Mouse (Mus musculus) fibroblast of lung, adult 2 months (primary cell): ENCODE measurements around the gene Bcas3.
"Not testable (repeated sequence)": the region's sequence is repeated elsewhere in the genome, so short reads cannot be mapped to it uniquely, and the experiment has no call there.

ENCODE experiments used
- DNase-seq: peaks from one replicate; pipeline ENCODE4 v3.0.0-alpha.2; 2011; ENCODE audit warnings: low read depth

Bcas3 gene

DNA sequence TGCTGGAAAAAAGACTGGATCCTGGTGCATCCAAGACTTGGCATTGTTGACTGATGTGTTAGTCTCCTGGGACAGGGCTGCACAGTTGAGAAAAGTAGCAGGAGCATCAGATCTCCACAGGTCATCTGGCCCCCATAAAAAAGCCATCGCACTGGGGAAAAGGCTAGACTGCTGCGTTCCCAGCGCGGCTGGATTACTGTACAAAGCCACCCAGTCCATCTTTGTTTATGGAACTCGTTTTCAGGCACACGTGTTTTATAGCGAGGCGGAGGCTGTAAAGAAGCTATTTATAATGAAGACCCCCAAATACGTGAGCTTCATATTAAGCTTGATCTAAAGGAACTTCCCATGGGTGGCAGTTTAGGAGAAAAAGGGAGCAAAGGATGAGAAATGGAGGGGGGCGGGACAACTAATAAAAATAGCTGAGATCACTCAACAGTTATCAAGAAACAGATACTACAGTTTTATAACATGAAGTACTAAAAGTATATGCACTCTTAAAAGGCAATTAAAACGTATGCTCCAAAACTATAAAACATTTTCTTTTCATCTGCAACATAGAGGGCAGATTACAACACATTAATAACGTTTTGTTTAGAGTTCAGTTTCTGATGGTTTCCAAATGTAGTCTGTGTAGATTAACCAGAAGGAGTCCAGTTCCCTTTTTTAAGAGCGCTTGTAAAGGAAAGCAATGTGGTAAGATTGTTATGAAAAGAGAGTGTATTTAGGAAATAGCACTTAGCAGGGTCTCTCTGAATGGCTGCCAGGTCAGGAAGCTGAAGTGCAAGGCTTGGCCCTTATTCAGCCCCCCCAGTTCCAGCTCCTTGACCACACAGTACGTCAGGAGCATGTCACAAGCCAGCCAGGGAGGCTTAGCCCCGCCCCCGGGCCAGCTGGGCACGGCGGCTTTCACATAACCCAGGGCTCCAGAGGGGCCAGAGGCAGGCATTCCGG, 360.2 kb downstream of the Bcas3 start:
- DNase-seq: peak; percentile 51

GRCm38 (mm10) chr11:85713814-85714208, 360.8 kb downstream of the Bcas3 start:
- DNase-seq: no peak

GRCm38 (mm10) chr11:85714312-85714931, 361.5 kb downstream of the Bcas3 start:
- no peak for DNase-seq

DNA sequence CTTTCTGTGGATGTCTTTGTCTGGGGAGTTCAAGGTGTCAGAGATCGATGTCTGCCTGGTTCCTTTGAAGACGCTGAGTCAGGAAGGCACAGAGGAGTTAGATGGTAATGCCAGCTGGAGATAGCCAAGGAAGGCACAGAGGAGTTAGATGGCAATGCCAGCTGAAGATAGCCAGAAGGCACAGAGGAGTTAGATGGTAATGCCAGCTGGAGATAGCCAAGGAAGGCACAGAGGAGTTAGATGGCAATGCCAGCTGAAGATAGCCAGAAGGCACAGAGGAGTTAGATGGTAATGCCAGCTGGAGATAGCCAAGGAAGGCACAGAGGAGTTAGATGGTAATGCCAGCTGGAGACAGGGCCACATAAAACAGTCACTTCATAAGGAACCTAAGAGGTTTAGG, 363.8 kb downstream of the Bcas3 start:
- DNase-seq: not testable (repeated sequence)

- no peak for DNase-seq
Measured at GRCm38 (mm10) chr11:85719091-85719490, 366.1 kb downstream of the Bcas3 start.

- DNase-seq: no peak
Measured at GRCm38 (mm10) chr11:85719766-85720165, 366.8 kb downstream of the Bcas3 start.

DNA sequence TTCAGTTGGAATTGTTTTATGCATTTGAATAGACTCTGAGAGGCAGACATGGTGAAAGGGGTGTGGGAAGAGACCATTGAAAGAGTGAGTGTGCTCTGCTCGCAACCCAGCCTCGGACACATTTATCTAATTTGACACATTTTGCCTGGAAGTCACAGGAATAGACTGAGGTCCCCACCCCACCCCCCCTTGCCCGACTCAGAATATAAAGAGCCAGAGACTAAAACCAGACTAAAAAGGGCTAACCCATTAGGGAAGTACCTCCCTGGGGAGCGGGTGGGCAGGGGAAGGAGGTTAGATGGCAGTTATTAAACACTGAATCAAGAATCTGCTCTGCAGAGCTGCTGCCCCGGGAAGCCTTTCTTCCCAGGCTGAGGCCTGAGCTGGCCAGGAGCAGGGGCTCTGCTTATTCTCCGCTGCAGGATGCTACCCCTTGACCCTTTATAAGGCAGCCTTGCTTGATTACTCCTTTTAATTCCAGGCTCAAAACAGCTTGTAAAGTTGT, 367.4 kb downstream of the Bcas3 start:
- DNase-seq: no peak

- DNase-seq: no peak
Measured at GRCm38 (mm10) chr11:85721986-85722385, 369.0 kb downstream of the Bcas3 start.

DNA sequence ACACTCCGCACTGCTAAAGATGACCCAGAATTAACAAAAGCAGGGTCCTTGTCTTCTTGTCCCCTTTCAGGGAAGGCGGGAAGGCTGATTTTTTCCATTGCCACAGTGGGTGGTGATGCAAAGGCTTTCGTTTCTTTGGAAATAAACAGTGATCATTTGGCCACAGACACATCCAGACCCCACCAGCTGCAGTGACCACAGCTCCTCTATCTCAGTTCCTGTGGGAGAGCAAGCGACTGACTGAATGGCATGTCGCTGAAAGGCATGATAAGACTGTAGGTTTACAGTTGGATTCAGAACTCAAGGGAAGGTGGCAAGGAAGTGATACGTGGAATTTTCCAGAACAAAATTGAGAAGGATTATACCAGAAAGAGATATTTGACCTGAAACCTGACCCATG, 371.2 kb downstream of the Bcas3 start:
- DNase-seq: no peak

DNA sequence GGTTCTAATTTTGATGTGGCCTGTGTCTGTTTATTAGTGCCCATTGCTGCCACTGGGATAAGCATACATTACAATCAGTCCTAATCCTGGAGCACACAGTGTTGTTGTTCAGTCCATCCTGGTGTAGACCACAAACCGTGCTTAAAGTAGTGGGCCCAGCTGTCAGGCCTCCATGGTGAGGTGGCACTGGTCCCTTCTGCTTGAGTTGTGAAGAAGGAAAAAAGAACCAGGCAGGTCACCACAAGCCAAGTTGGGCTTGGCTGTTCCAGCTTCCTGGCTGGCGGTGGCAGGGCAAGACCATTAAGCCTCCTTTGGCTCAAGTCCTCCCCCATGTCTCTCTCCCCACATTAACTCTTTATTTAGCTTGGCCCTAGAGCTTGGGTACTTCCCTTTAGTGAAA, 376.8 kb downstream of the Bcas3 start:
- DNase-seq: no peak

GRCm38 (mm10) chr11:85732462-85733012, 379.6 kb downstream of the Bcas3 start:
- no peak for DNase-seq

- no peak for DNase-seq
Measured at GRCm38 (mm10) chr11:85733577-85733976, 380.6 kb downstream of the Bcas3 start.

DNA sequence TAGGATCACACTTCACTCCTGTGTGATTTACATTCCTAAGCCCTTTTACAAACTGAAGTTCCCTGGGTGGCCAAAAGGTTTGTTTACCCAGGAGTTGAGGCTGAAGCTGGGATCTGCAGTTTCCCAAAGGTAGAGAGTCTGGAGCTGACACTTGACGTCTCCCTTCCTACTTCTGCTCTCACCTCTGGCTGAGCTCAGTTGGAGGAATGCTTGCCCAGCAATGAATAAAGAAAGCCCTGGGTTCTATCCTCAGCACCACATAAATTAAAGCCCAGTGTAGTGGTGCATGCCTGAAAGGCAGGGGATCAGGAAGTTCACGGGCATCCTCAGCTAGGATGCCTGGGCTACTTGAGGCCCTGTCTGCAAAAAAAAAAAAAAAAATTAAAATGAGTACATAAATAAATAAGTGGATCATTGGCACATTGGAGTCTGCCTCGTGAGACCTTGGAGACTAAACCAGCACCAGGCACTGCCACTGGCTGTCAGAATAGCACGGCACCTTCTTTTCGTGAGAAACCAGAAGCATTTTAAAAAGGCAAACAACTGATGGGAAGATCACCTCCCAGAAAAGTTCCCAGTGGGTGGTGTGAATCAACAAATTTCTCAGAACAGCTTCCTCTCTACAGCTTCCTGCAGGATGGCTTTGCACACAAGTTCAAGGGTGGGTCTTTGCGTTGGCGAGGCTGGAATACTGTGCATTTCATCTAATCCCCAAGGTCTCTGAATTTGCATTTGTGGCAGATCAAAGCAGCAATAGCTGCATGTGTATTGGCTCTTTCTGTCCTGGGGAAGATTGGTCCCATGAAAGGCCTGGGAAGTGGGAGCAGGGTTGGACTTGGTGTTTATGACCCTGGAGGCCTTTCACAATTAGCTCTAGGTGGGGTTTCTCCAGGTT, 381.6 kb downstream of the Bcas3 start:
- no peak for DNase-seq

DNA sequence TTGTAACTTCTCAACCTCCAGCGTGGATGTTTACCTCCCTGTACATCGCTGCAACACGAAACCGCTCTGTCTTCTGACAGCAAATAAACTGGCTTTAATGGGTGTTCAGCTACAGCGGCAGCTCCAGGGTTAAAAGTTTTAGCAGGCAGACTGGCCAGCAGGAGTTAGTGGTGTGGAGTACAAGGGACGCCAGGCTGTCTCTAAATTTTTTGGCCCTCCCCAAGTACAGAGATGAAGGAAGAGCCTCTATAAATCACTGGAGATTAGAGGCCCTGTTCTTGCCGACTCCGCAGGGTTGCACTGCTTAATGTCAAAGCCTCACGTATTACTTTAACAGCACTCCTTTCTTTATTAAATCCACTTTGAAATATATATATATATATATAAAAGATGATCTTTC, 384.3 kb downstream of the Bcas3 start:
- no peak for DNase-seq

- no peak for DNase-seq
Measured at GRCm38 (mm10) chr11:85737893-85738292, 384.9 kb downstream of the Bcas3 start.

DNA sequence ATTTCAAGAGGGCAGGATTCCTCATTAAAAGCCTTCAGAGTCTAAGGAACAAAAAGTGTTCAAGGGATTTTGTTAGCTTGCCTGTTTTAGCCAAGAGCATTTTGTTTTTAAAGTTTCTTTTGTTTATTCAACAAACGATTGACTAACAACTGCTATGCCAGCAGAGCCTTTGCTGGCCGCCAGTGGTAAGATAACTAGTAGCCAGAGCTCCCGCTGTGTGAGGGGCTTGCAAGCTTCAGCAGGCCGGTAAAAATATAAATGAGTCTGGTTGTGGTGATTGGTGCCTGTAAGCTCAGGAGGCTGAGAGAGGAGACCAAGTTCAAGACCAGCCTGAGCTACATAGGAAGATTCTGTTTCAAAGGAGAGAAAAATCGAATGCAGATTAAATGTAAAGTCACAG, 385.6 kb downstream of the Bcas3 start:
- DNase-seq: no peak

GRCm38 (mm10) chr11:85739266-85739977, 386.5 kb downstream of the Bcas3 start:
- DNase-seq: no peak

DNA sequence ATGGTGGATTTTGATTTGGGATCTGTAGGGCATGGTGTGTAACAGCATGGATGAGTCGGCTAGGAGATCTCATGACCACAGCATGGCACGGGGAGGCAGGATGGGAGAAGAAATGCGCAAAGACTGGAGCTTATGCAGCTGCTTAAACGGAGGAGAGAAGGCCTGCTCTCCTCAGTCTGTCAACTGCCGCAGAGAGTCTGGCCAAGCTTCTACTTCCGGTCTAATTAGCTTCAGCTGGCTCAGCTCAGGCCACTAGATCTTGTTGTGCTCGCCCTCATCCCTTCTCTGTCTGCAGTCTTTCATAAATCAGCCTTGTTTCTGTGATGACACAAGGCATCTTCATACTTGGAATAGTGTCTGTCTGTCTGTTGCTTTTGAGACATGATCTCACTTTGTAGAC, 393.4 kb downstream of the Bcas3 start:
- DNase-seq: no peak

DNA sequence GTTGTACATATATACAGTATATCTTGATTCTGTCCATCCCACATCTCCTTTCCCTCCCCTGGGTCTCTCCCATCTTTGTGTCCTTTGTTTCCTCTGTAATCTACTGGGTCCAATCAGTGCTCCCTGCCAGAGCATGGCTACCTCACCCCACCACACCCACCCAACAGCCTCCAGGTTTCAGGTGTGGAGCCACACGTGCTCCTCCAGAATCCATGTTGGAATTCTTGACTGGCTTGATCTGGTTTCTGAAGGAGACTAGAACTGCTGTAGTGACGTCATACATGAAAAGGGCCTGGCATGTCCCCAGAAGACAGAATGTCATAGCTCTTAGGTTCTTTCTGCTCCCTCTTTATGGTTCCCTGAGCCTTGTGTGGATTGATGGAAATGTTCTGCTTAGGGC, 395.9 kb downstream of the Bcas3 start:
- no peak for DNase-seq

- no peak for DNase-seq
Measured at GRCm38 (mm10) chr11:85751171-85751570, 398.2 kb downstream of the Bcas3 start.
